Mouse (Mus musculus) lung, embryonic 15.5 days (tissue): ENCODE data around the gene Cct7. TPM values are rescaled to one million over a fixed set of nuclear protein-coding genes. Genes with fewer than 3 reads are reported as not detected.
A peak's percentile ranks its signal among the peaks of the same experiment; 100 is the strongest.

Experiments used
- ATAC-seq: fragments of 200-750 bp; cut with Nextera tagmentation; 2 replicates; pipeline ENCODE4 v1.8.0; 2017; ENCODE audit warnings: moderate number of reproducible peaks, borderline replicate concordance; ENCODE audit not compliant: low FRiP score, low TSS enrichment; ENCODE audit errors: extremely low read depth
- H3K27ac ChIP-seq: fragments of 300-500 bp; sonication (generic); 2 replicates; pipeline ENCODE4 v1.5.1; 2015; ENCODE audit warnings: moderate library complexity, mild to moderate bottlenecking, inconsistent platforms
- H3K27me3 ChIP-seq: fragments of 300-500 bp; sonication (generic); 2 replicates; pipeline ENCODE4 v1.6.1; 2015; ENCODE audit warnings: inconsistent platforms
- H3K36me3 ChIP-seq: fragments of 300-500 bp; sonication (generic); 2 replicates; pipeline ENCODE4 v1.6.1; 2015; ENCODE audit warnings: inconsistent platforms
- H3K4me1 ChIP-seq: fragments of 300-500 bp; sonication (generic); 2 replicates; pipeline ENCODE4 v1.6.1; 2015; ENCODE audit warnings: inconsistent platforms
- H3K4me2 ChIP-seq: fragments of 300-500 bp; sonication (generic); 2 replicates; pipeline ENCODE4 v1.6.1; 2015; ENCODE audit warnings: inconsistent platforms, mild to moderate bottlenecking, moderate library complexity
- H3K4me3 ChIP-seq: fragments of 300-500 bp; sonication (generic); 2 replicates; pipeline ENCODE4 v1.5.1; 2015; ENCODE audit warnings: mild to moderate bottlenecking, inconsistent platforms
- H3K9ac ChIP-seq: fragments of 300-500 bp; sonication (generic); 2 replicates; pipeline ENCODE4 v1.6.1; 2015; ENCODE audit warnings: inconsistent platforms
- H3K9me3 ChIP-seq: fragments of 300-500 bp; sonication (generic); 2 replicates; pipeline ENCODE4 v1.6.1; 2016; ENCODE audit warnings: inconsistent platforms
- WGBS: fragments of 180-500 bp; shearing (Covaris S2); methylation state at CpG from one replicate; pipeline ENCODE4 v1.1.7; 2015; 5-methylcytosine and 5-hydroxymethylcytosine counted together
- polyA plus RNA-seq: library from polyadenylated mRNA; unstranded; fragments of >200 nt; fragmentation: Nextera tagmentation; extraction: Ambion mirVana; gene quantifications from 2 replicates; pipeline ENCODE4 v1.2.1, GENCODE M21; 2015

Cct7 gene
- polyA plus RNA-seq, 1 experiment from 2014 or later = 506 TPM

DNA sequence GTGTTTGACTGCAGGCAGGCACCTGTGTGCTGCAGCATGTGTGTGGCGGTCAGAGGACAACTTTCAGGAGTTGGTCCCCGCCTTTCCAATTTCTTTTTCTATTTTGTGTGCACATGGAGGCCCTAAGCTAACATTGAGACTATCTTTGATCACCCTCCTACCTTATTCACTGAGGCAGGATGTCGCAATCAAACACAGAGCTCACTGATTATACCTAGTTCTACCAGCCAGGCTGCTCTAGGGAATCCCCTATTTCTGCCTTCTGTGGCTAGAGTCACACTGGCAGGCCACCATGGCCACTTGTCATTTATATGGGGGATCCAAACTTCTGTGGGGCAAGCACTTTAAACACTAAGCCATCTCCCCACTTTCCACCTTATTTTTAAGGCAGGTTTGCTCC lies 38.4 kb downstream of the Cct7 start:
- ATAC-seq = no peak
- H3K27me3 ChIP-seq = peaks cover 19% of the 10 kb centered on the region
- H3K9me3 ChIP-seq = no peaks in the 10 kb centered on the region
- 56% methylated on average over 3 of the region's 3 CpGs for WGBS
- no peak overlapping the region for H3K4me3 ChIP-seq
- no peak overlapping the region for H3K27ac ChIP-seq
- no peak overlapping the region for H3K9ac ChIP-seq
- no peaks in the 10 kb centered on the region for H3K36me3 ChIP-seq
- H3K4me1 ChIP-seq = 0 out of 2 replicates have a peak, but pooled peaks cover under 1% of the 10 kb centered on the region
- H3K4me2 ChIP-seq = no peak overlapping the region

DNA sequence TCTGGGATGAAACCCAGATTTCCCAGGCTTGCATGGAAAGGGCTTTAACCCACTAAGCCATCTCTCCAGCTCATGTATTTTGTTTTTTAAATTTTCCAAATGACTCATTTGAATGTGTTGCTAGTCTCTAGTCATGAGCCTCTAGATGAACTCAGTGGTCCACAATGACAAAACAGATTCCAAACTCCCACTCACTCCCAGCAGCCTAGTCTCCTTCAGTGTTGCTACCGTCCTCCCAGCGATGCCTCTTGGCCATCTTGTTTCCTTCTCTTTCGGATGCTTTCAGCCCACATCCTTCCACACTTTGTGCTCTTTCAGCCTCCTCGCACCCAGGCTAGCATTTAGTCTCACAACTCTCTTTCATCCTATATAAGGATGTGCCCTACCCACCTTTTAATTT lies 38.9 kb downstream of the Cct7 start:
- 78% methylated on average over 4 of the region's 4 CpGs for WGBS
- H3K27me3 ChIP-seq = peaks cover 13% of the 10 kb centered on the region
- no peak overlapping the region for H3K27ac ChIP-seq
- no peaks in the 10 kb centered on the region for H3K4me1 ChIP-seq
- no peak overlapping the region for H3K4me3 ChIP-seq
- H3K4me2 ChIP-seq = no peak overlapping the region
- ATAC-seq = no peak
- no peaks in the 10 kb centered on the region for H3K36me3 ChIP-seq
- no peaks in the 10 kb centered on the region for H3K9me3 ChIP-seq
- no peak overlapping the region for H3K9ac ChIP-seq

DNA sequence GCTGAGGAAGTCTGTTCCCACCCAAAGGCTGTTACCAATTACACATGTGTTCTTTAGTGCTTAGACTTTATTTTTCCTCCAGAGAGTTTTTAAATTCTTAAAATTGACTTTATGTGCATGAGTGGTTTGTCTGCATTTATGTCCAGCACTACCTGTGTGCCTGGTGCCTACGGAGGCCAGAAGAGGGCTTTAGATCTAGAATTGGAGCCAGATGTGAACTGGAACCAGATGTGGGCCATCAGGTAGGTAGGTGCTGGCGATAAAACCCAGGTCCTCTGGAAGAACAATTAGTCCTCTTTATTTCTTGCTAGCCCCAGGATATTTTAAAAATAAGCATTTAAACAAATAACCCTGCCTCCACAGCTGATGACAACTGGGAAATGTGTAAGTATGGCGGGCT lies 40.3 kb downstream of the Cct7 start:
- Histone ChIP-seq H3K36me3 (no peaks in the 10 kb centered on the region), H3K4me3 (no peak overlapping the region), H3K27ac (no peak overlapping the region), H3K4me1 (no peaks in the 10 kb centered on the region), H3K27me3 (no peaks in the 10 kb centered on the region), H3K4me2 (no peak overlapping the region), H3K9me3 (no peaks in the 10 kb centered on the region), H3K9ac (no peak overlapping the region)
- 87% methylated on average over 3 of the region's 3 CpGs for WGBS
- ATAC-seq = no peak

GRCm38 (mm10) chr6:85496976-85497375 lies 45.7 kb downstream of the Cct7 start:
- no peak for ATAC-seq
- Histone ChIP-seq H3K4me1 (no peaks in the 10 kb centered on the region; the same call in 1 of the 2 replicates), H3K4me2 (no peak overlapping the region), H3K36me3 (no peaks in the 10 kb centered on the region), H3K9me3 (no peaks in the 10 kb centered on the region), H3K9ac (no peak overlapping the region), H3K27ac (no peak overlapping the region), H3K4me3 (no peak overlapping the region), H3K27me3 (peaks cover 5% of the 10 kb centered on the region; the same call in 1 of the 2 replicates)

- no peaks in the 10 kb centered on the region; the same call in 1 of the 2 replicates for H3K4me1 ChIP-seq
- 50% methylated on average over 9 of the region's 9 CpGs for WGBS
- H3K27me3 ChIP-seq = peaks cover 10% of the 10 kb centered on the region
- no peak overlapping the region for H3K4me2 ChIP-seq
- ATAC-seq = no peak
- no peak overlapping the region for H3K9ac ChIP-seq
- H3K36me3 ChIP-seq = no peaks in the 10 kb centered on the region
- no peak overlapping the region for H3K4me3 ChIP-seq
- H3K27ac ChIP-seq = no peak overlapping the region
- no peaks in the 10 kb centered on the region for H3K9me3 ChIP-seq
Measured at GRCm38 (mm10) chr6:85498147-85498546, 46.8 kb downstream of the Cct7 start.

DNA sequence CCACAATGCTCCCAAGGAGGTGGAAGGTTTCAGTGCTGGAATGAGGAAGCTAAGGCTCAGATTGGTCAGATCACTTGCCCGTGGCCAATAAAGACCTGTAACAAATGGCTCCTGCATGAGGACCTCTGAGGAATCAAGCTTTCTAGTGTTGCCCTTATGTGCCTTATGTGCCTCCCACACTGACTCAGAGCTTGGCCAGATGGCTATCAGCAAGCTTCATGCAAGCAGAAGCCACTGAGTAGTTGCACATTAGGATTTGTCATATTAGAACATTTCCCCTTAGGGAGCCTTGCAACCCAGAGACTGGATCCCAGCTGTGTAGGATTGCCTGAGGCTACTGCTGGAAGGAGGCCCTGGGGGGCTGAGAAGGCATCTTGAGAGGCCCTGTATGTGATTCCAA lies 49.1 kb downstream of the Cct7 start:
- no peak for ATAC-seq
- Histone ChIP-seq H3K4me2 (no peak overlapping the region), H3K4me1 (no peaks in the 10 kb centered on the region; the same call in 1 of the 2 replicates), H3K9me3 (no peaks in the 10 kb centered on the region), H3K27me3 (peaks cover 18% of the 10 kb centered on the region), H3K9ac (no peak overlapping the region), H3K36me3 (no peaks in the 10 kb centered on the region), H3K4me3 (no peak overlapping the region), H3K27ac (no peak overlapping the region)
- 42% methylated on average over 1 of the region's 1 CpGs for WGBS

DNA sequence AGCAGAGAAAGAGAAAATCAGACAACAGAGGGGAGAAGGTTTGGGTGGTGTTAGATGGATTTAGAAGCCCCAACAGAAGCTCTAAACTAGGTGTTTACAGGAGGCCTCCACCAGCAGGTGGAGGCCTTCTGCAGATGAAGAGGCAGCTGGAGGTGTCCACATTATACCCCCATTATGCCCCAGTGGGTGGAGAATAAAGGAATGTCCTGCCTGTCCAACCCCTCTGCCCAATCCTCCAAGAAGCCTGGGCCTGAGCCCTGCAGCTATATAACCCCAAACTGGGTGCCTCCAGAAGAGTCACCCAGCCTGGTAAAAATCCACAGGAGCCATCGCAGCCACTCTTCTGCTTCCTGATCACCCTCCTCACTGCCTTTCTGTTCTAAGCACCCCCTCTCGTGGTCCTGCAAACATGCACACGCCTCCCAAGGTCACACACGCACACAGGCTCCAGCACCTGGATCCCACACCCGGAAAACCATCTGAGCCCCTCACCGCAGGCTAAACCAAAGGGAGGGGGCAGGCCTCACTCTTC lies 50.3 kb downstream of the Cct7 start:
- WGBS = 19% methylated on average over 6 of the region's 6 CpGs
- no peak for ATAC-seq
- peaks cover 18% of the 10 kb centered on the region for H3K27me3 ChIP-seq
- no peak overlapping the region for H3K27ac ChIP-seq
- no peaks in the 10 kb centered on the region for H3K9me3 ChIP-seq
- H3K4me1 ChIP-seq = no peaks in the 10 kb centered on the region; the same call in 1 of the 2 replicates
- no peaks in the 10 kb centered on the region for H3K36me3 ChIP-seq
- peak overlapping the region; percentile 93 for H3K4me2 ChIP-seq
- peak overlapping the region; percentile 59; the same call in 1 of the 2 replicates for H3K4me3 ChIP-seq
- no peak overlapping the region for H3K9ac ChIP-seq

GRCm38 (mm10) chr6:85502103-85502910 lies 51.0 kb downstream of the Cct7 start:
- Histone ChIP-seq H3K9me3 (no peaks in the 10 kb centered on the region), H3K36me3 (no peaks in the 10 kb centered on the region), H3K4me1 (no peaks in the 10 kb centered on the region; the same call in 1 of the 2 replicates), H3K27me3 (peaks cover 18% of the 10 kb centered on the region), H3K9ac (peak overlapping the region; percentile 40), H3K4me2 (peak overlapping the region; percentile 93), H3K4me3 (peak overlapping the region; percentile 59), H3K27ac (no peak overlapping the region)
- 2% methylated on average over 32 of the region's 37 CpGs for WGBS
- peak; percentile 64; the same call in 1 of the 2 replicates for ATAC-seq

DNA sequence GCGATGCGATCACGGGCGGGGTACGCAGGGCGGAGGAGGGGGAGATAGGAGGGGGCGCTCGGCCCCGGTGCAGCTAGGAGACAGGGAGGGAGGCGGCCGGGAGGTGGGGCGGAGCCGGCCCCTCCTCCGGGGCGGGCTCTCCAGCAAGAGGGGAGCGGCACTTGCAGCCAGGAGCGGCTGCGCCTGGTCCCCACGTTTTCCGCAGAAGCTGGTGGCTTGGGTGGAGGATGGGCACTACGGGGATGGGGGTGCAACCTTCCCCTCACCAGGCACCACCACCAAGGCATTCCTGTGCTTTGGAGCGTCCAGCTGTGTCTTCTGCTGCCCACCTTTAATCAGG lies 51.6 kb downstream of the Cct7 start, which contains the start of gene Fbxo41:
Fbxo41 (minus strand) TSS at position 84 of the 340 bp plus-strand sequence.
- Histone ChIP-seq H3K9me3 (no peaks in the 10 kb centered on the region), H3K27ac (no peak within 1 kb of the TSS), H3K4me3 (peak within 1 kb of the TSS; percentile 59), H3K27me3 (peaks cover 18% of the 10 kb centered on the region), H3K36me3 (no peaks in the 10 kb centered on the region), H3K9ac (peak within 1 kb of the TSS; percentile 40), H3K4me2 (peak within 1 kb of the TSS; percentile 93), H3K4me1 (no peaks in the 10 kb centered on the region; the same call in 1 of the 2 replicates)
- peak; percentile 82 for ATAC-seq
- under 1% methylated on average over 18 of the region's 22 CpGs for WGBS

DNA sequence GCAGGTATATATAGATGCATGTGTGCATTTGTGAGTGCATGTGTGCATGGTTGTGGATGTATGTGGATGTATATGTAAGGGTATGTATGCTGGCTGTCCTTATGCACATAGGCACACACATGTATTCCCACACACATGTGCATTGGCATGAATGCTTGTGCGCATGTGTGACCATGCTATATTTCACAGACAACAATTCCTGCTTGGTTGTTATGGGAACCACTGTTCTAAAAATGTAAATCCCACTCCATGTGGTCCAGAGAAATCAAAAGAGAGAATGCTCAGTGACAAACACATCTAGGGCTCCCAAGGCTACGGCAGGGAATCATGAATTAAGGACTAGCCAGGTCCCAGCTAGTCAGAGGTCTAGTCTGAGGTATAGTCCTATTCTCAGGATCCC lies 53.6 kb downstream of the Cct7 start:
- no peaks in the 10 kb centered on the region for H3K36me3 ChIP-seq
- H3K4me3 ChIP-seq = no peak overlapping the region
- no peak overlapping the region for H3K9ac ChIP-seq
- ATAC-seq = no peak
- 78% methylated on average over 2 of the region's 2 CpGs for WGBS
- no peaks in the 10 kb centered on the region for H3K9me3 ChIP-seq
- no peaks in the 10 kb centered on the region; the same call in 1 of the 2 replicates for H3K4me1 ChIP-seq
- H3K4me2 ChIP-seq = no peak overlapping the region
- peaks cover 36% of the 10 kb centered on the region for H3K27me3 ChIP-seq
- H3K27ac ChIP-seq = no peak overlapping the region

GRCm38 (mm10) chr6:85508602-85509001 lies 57.3 kb downstream of the Cct7 start:
- H3K27me3 ChIP-seq = peaks cover 59% of the 10 kb centered on the region
- no peaks in the 10 kb centered on the region for H3K36me3 ChIP-seq
- H3K9ac ChIP-seq = no peak overlapping the region
- WGBS = 38% methylated on average over 5 of the region's 5 CpGs
- H3K27ac ChIP-seq = no peak overlapping the region
- H3K4me1 ChIP-seq = peaks cover 22% of the 10 kb centered on the region
- no peak overlapping the region for H3K4me3 ChIP-seq
- no peaks in the 10 kb centered on the region for H3K9me3 ChIP-seq
- no peak for ATAC-seq
- H3K4me2 ChIP-seq = no peak overlapping the region

- H3K9ac ChIP-seq = no peak overlapping the region
- no peak overlapping the region for H3K4me2 ChIP-seq
- no peaks in the 10 kb centered on the region for H3K9me3 ChIP-seq
- WGBS = 1% methylated on average over 6 of the region's 6 CpGs
- H3K27ac ChIP-seq = no peak overlapping the region
- no peaks in the 10 kb centered on the region for H3K36me3 ChIP-seq
- H3K4me3 ChIP-seq = no peak overlapping the region
- ATAC-seq = no peak
- peaks cover 26% of the 10 kb centered on the region for H3K4me1 ChIP-seq
- peaks cover 73% of the 10 kb centered on the region for H3K27me3 ChIP-seq
Measured at GRCm38 (mm10) chr6:85510476-85510875, 59.2 kb downstream of the Cct7 start.
